Mouse (Mus musculus) C2C12 (cell line): ENCODE results near the gene Mmp13.

Experiments used
- CTCF ChIP-seq: IDR thresholded peaks from one replicate; pipeline ENCODE4 v1.5.1; 2011; ENCODE audit not compliant: control insufficient read depth, insufficient read depth, insufficient read length
- FOSL1 ChIP-seq: IDR thresholded peaks from one replicate; pipeline ENCODE4 v1.8.0; 2011; ENCODE audit warnings: mild to moderate bottlenecking, low read length; ENCODE audit not compliant: poor library complexity, insufficient read depth, severe bottlenecking

- TF ChIP-seq CTCF (no peak), FOSL1 (no peak)
Measured at GRCm38 (mm10) chr9:7289501-7289900, 17.2 kb downstream of the Mmp13 start.
